Mouse (Mus musculus) kidney, embryonic 14.5 days (tissue): Measurements from ENCODE around the gene Tmem52. TPM values are rescaled to one million over a fixed set of nuclear protein-coding genes. Genes with fewer than 3 reads are reported as not detected.
"Not testable (repeated sequence)": the region's sequence is repeated elsewhere in the genome, so short reads cannot be mapped to it uniquely, and the experiment has no call there.

Experiments used
- ATAC-seq: fragments of 200-750 bp; cut with Nextera tagmentation; 2 replicates; pipeline ENCODE4 v1.8.0; 2017; ENCODE audit warnings: moderate number of reproducible peaks, mild to moderate bottlenecking, moderate TSS enrichment, moderate library complexity; ENCODE audit not compliant: low FRiP score, low TSS enrichment
- H3K27ac ChIP-seq: fragments of 300-500 bp; sonication (generic); 2 replicates; pipeline ENCODE4 v1.5.1; 2014; ENCODE audit warnings: low read depth, mild to moderate bottlenecking, low read length, moderate library complexity, mixed read lengths
- H3K27me3 ChIP-seq: fragments of 300-500 bp; sonication (generic); 2 replicates; pipeline ENCODE4 v1.6.1; 2014; ENCODE audit warnings: mild to moderate bottlenecking, low read length; ENCODE audit not compliant: control insufficient read depth, insufficient read depth
- H3K36me3 ChIP-seq: fragments of 300-500 bp; sonication (generic); 2 replicates; pipeline ENCODE4 v1.6.1; 2014; ENCODE audit warnings: low read length, mixed read lengths; ENCODE audit not compliant: control insufficient read depth, insufficient read depth
- H3K4me1 ChIP-seq: fragments of 300-500 bp; sonication (generic); 2 replicates; pipeline ENCODE4 v1.6.1; 2014; ENCODE audit warnings: low read length, mixed read lengths; ENCODE audit not compliant: control insufficient read depth, insufficient read depth
- H3K4me2 ChIP-seq: fragments of 300-500 bp; sonication (generic); replicated peaks from 2 replicates; pipeline ENCODE4 v1.6.1; 2014; ENCODE audit warnings: low read depth, mild to moderate bottlenecking, low read length
- H3K4me3 ChIP-seq: fragments of 300-500 bp; sonication (generic); 2 replicates; pipeline ENCODE4 v1.5.1; 2014; ENCODE audit warnings: mild to moderate bottlenecking, low read length
- H3K9ac ChIP-seq: fragments of 300-500 bp; sonication (generic); 2 replicates; pipeline ENCODE4 v1.6.1; 2014; ENCODE audit warnings: low read depth, mild to moderate bottlenecking, low read length, moderate library complexity
- H3K9me3 ChIP-seq: fragments of 300-500 bp; sonication (generic); 2 replicates; pipeline ENCODE4 v1.6.1; 2016; ENCODE audit warnings: low read length; ENCODE audit not compliant: control insufficient read depth
- WGBS: fragments of 180-500 bp; shearing (Covaris S2); extraction: QIAGEN DNeasy Blood & Tissue Kit; methylation state at CpG from one replicate; pipeline ENCODE4 v1.1.7; 2014; 5-methylcytosine and 5-hydroxymethylcytosine counted together
- polyA plus RNA-seq: library from polyadenylated mRNA; unstranded; fragments of >200 nt; fragmentation: Nextera tagmentation; extraction: Ambion mirVana; gene quantifications from 2 replicates; pipeline ENCODE4 v1.2.1, GENCODE M21; 2014

Gene Tmem52
- polyA plus RNA-seq, result 0.44 and 0.57 TPM in 2 replicates

GRCm38 (mm10) chr4:155468952-155469351 is at the start of gene Tmem52:
Gene Tmem52 (plus strand): TSS chr4:155469114.
- Histone ChIP-seq H3K27ac (no peak within 1 kb of the TSS), H3K36me3 (no peaks in the 10 kb centered on the region), H3K9ac (no peak within 1 kb of the TSS), H3K27me3 (no peaks in the 10 kb centered on the region), H3K4me1 (no peaks in the 10 kb centered on the region), H3K4me2 (peak within 1 kb of the TSS; percentile 27), H3K9me3 (no peaks in the 10 kb centered on the region), H3K4me3 (peak within 1 kb of the TSS; percentile 7)
- ATAC-seq, result peak; percentile 45
- 13% methylated on average over 21 of the region's 21 CpGs for WGBS

- WGBS, result 85% methylated on average over 3 of the region's 3 CpGs
- Histone ChIP-seq H3K9ac (no peak overlapping the region), H3K4me2 (no peak overlapping the region), H3K9me3 (no peaks in the 10 kb centered on the region), H3K4me3 (no peak overlapping the region), H3K27ac (no peak overlapping the region), H3K36me3 (no peaks in the 10 kb centered on the region), H3K27me3 (no peaks in the 10 kb centered on the region), H3K4me1 (no peaks in the 10 kb centered on the region)
- ATAC-seq, result no peak
These were observed 48.8 kb upstream of the Tmem52 start for GRCm38 (mm10) chr4:155420137-155420536.

GRCm38 (mm10) chr4:155421412-155422370 is 47.2 kb upstream of the Tmem52 start:
- H3K36me3 ChIP-seq, H3K9me3 ChIP-seq, H3K9ac ChIP-seq, H3K4me1 ChIP-seq, H3K4me3 ChIP-seq, ATAC-seq, H3K27ac ChIP-seq, H3K27me3 ChIP-seq, H3K4me2 ChIP-seq: not testable (repeated sequence)
- WGBS, result 87% methylated on average over 21 of the region's 30 CpGs

GRCm38 (mm10) chr4:155423988-155424387 is 44.9 kb upstream of the Tmem52 start:
- Histone ChIP-seq H3K4me3 (no peak overlapping the region), H3K4me1 (no peaks in the 10 kb centered on the region), H3K9ac (no peak overlapping the region), H3K9me3 (no peaks in the 10 kb centered on the region), H3K27me3 (no peaks in the 10 kb centered on the region), H3K36me3 (no peaks in the 10 kb centered on the region), H3K4me2 (no peak overlapping the region), H3K27ac (no peak overlapping the region)
- 84% methylated on average over 5 of the region's 5 CpGs for WGBS
- ATAC-seq, result no peak

GRCm38 (mm10) chr4:155426272-155426671 is 42.6 kb upstream of the Tmem52 start:
- H3K4me1 ChIP-seq, result no peaks in the 10 kb centered on the region
- no peaks in the 10 kb centered on the region for H3K36me3 ChIP-seq
- H3K27ac ChIP-seq, result no peak overlapping the region
- no peak overlapping the region for H3K4me3 ChIP-seq
- no peak for ATAC-seq
- no peaks in the 10 kb centered on the region for H3K9me3 ChIP-seq
- H3K27me3 ChIP-seq, result no peaks in the 10 kb centered on the region
- H3K4me2 ChIP-seq, result no peak overlapping the region
- 77% methylated on average over 6 of the region's 6 CpGs for WGBS
- H3K9ac ChIP-seq, result no peak overlapping the region

GRCm38 (mm10) chr4:155428442-155428841 is 40.5 kb upstream of the Tmem52 start:
- no peaks in the 10 kb centered on the region for H3K4me1 ChIP-seq
- no peak overlapping the region for H3K27ac ChIP-seq
- no peak overlapping the region for H3K4me2 ChIP-seq
- H3K36me3 ChIP-seq, result no peaks in the 10 kb centered on the region
- H3K9ac ChIP-seq, result no peak overlapping the region
- H3K9me3 ChIP-seq, result no peaks in the 10 kb centered on the region
- no peak overlapping the region for H3K4me3 ChIP-seq
- H3K27me3 ChIP-seq, result no peaks in the 10 kb centered on the region
- ATAC-seq, result no peak

GRCm38 (mm10) chr4:155429202-155429601 is 39.7 kb upstream of the Tmem52 start:
- H3K27ac ChIP-seq, result no peak overlapping the region
- H3K27me3 ChIP-seq, result no peaks in the 10 kb centered on the region
- H3K4me2 ChIP-seq, result no peak overlapping the region
- no peak for ATAC-seq
- no peaks in the 10 kb centered on the region for H3K36me3 ChIP-seq
- H3K9ac ChIP-seq, result no peak overlapping the region
- H3K9me3 ChIP-seq, result no peaks in the 10 kb centered on the region
- WGBS, result 80% methylated on average over 3 of the region's 3 CpGs
- no peak overlapping the region for H3K4me3 ChIP-seq
- no peaks in the 10 kb centered on the region for H3K4me1 ChIP-seq

- H3K4me1 ChIP-seq, result no peaks in the 10 kb centered on the region
- H3K4me3 ChIP-seq, result no peak overlapping the region
- no peaks in the 10 kb centered on the region for H3K9me3 ChIP-seq
- H3K9ac ChIP-seq, result no peak overlapping the region
- no peaks in the 10 kb centered on the region for H3K36me3 ChIP-seq
- no peak overlapping the region for H3K27ac ChIP-seq
- ATAC-seq, result no peak
- 87% methylated on average over 6 of the region's 6 CpGs for WGBS
- H3K27me3 ChIP-seq, result no peaks in the 10 kb centered on the region
- no peak overlapping the region for H3K4me2 ChIP-seq
These were observed 36.6 kb upstream of the Tmem52 start for GRCm38 (mm10) chr4:155432358-155432757.

- no peak overlapping the region for H3K4me2 ChIP-seq
- WGBS, result 71% methylated on average over 5 of the region's 5 CpGs
- no peak overlapping the region for H3K4me3 ChIP-seq
- no peaks in the 10 kb centered on the region for H3K4me1 ChIP-seq
- no peak overlapping the region for H3K27ac ChIP-seq
- no peak overlapping the region for H3K9ac ChIP-seq
- no peaks in the 10 kb centered on the region for H3K36me3 ChIP-seq
- no peaks in the 10 kb centered on the region for H3K9me3 ChIP-seq
- no peaks in the 10 kb centered on the region for H3K27me3 ChIP-seq
- no peak for ATAC-seq
These were observed 34.9 kb upstream of the Tmem52 start for GRCm38 (mm10) chr4:155433993-155434392.
